Mouse (Mus musculus) bone marrow, adult 2 months (tissue): ENCODE results near the gene Mrps18a.

ENCODE experiments used
- CTCF ChIP-seq: fragments of 200-500 bp; IDR thresholded peaks from 2 replicates; pipeline ENCODE4 v1.5.1; 2011; ENCODE audit warnings: low read length, control low read depth; ENCODE audit not compliant: control insufficient read depth, insufficient read depth
- POLR2A ChIP-seq: fragments of 200-500 bp; IDR thresholded peaks from 2 replicates; pipeline ENCODE4 v1.6.1; 2011; ENCODE audit warnings: low read depth, mild to moderate bottlenecking, control low read depth, low read length, borderline replicate concordance; ENCODE audit not compliant: control insufficient read depth

DNA sequence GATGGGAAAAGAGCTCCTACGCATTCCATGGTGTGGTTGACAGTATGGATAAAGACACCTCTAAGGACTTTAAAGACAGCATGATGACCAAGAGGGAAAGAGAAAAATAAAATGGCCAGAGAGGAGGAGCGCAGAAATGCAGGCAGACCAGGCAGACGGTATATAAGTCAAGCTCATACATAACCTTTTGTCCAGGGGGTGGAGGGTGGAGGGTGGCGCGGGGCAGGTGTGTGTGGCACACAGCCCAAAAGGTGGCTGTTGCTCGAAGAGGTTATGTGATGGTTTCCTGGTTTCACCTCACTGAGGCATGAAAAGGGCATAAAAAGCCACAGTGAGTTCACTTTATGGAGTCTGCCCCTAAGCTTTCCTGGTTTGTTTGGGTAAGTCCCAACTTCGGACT lies 51.8 kb downstream of the Mrps18a start:
- TF ChIP-seq CTCF (no peak), POLR2A (no peak)
